Mouse (Mus musculus) mouse trophoblast stem cell (cell line): Measurements from ENCODE around the gene Sh3glb2.

ENCODE experiments used
- in situ Hi-C, 2 experiments: fragments of 300-500 bp; cut with MseI, MboI; formaldehyde crosslinking; loops; 2 replicates in 1 of 2; 3 replicates in 1 of 2; pipeline ENCODE4 v1.15.1; 2025

Sh3glb2 gene

DNA sequence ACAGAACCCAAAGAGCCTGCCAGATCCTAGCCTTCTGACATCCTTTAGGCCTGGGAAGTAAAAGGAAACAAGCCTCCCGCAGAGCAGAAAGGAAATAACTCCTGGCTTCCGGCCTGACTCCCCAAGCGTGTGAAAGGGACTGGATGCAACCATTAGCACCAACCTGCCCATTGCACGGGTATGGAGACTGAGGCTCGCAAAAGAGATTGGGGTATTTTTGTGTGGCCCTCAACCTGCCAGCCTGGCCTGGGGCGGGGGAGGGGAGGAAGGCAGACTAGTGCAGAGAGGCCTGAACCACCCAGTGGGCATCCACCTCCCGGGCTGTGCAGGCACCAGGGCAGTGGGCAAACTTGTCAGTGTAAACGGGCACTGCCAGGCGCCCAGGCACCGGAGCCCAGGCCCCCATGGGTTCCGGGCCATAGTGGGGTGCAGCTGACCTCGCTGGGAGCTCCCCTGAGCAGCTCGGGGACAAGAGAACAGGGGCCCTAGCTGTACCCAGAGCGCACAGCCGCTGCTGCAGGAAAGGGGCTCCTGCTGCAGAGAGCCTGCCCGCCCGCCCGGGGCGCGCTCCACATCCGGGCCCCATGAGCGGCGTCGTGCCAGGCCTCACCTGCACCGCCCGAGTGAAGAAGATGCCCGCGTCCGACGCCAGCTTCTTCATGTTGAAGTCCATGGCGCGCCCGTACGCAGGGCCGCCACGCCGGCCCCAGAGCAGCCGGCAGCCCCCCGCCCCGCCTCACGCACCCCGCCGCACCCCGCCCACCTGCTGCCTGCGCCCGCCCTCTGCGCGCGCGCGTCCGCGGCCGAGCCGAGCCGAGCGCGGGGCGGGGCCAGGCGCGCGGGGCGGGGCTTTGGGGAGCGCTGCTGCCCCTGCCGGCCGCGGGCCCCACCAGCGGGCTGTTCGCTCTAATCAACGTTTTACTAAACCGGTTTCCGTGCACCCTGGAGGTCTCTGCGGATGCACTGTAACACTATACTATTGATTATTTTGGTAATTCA, at the start of gene Sh3glb2:
TSS of gene Sh3glb2 (minus strand) at position 805 of the 999 bp plus-strand sequence.
- in situ Hi-C loops: no loop called here

- in situ Hi-C loops: no loop called here
Measured at GRCm38 (mm10) chr2:30408452-30409100, 49.4 kb upstream of the Sh3glb2 start.

GRCm38 (mm10) chr2:30407778-30408177, 48.6 kb upstream of the Sh3glb2 start:
- in situ Hi-C loops: no loop called here

DNA sequence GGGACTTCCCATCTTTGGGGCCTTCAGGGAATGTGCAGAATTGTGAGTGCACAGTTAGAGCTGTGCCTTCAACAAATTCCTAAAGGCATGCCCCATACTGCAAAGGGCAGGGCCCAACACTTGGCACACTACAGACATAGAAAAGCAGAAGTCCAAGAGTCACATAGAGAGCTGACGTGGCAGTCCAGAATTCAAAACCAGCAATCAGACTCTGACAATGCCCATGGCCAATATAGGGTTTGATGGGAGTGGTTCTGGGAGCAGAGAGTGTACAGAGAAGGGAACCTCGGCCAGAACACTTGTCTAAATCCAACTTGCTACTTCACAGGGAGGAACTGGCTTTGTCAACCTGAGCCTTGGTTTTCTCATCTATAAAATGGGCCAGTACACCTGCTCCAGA, 48.1 kb upstream of the Sh3glb2 start:
- in situ Hi-C loops: no loop called here

DNA sequence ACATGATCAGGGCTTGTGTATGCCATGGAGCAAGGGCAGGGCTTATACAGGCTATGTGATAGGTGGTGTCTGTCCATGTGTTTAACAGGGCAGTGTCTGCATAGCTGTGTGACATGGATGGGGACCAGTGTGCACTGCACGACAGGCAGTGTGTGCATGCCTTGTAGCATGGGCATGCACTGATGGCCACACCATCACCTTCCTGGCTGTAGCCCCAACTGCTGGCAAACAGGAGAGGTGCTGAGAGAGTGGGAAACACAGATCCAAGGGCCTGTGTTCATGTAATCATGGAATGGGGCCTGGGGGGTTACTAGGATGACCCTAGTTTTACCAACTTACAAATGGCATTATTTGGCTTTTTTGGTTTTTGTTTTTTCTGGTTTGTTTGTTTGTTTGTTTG, 44.7 kb upstream of the Sh3glb2 start:
- in situ Hi-C loops: no loop called here

DNA sequence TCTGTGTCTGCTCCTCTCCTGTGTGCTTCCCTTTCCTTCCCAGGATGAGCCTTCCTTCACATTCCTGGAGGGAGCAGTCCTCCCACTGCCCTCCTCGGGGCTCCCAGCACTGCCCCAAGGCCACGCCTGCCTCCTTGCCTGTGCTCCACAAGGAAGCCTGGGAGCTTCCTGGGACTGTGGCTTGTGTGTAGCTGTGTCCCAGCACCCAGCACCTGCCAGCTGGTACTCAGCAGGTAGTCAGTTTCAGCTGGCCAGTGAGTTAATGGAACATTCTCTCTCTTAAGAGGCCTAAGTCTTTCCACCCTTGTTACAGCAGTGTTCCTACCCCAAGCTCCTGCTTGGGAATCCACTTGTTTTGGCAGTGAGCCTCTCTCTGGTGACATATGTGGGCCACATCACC, 43.7 kb upstream of the Sh3glb2 start:
- in situ Hi-C loops: no loop called here

DNA sequence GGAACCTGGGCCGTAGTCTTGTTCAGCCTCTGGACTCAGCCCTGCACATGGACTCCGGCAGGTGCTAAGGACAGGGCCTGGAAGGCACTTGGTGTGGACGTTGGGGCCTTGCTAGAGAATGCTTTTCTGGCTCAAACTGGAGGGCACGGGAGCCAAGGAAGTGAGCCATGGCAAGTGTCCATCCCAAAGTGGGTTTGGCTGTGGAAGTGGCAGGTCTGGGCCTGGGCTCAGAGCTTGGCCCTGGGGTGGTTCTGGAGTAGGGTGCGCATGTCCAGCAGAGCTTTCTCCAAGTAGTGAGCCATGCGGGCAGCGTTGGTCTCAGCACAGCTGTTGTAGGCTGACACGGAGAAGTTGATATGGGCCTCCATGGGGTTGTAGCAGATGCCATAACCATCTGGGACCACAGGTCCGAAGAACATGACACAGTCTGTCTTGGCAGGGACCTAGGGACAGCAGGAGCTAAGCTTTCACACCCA, 43.3 kb upstream of the Sh3glb2 start:
- in situ Hi-C loops: no loop called here

DNA sequence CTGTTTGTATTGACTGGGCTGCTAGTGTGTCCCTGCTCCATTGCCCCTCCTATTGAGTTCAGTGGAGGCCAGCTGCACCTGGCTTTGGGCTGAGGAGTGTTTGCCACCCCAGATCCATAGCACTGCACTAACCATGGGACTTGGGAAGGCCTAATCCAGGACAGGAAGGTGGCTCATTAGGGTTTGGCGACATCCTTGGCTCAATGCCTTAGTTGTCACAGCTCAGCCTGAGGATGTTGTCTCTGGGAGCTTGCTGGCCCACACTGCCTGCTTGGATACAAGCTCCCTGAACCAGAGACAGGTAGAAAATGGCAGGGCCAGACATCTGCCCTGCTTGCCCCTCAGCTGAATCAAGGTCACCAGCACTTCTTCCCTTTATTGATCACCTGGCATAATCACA, 42.4 kb upstream of the Sh3glb2 start:
- in situ Hi-C loops: no loop called here

- in situ Hi-C loops: no loop called here
Measured at GRCm38 (mm10) chr2:30399191-30400171, 40.3 kb upstream of the Sh3glb2 start.

GRCm38 (mm10) chr2:30397986-30398512, 38.9 kb upstream of the Sh3glb2 start:
- in situ Hi-C loops: no loop called here

DNA sequence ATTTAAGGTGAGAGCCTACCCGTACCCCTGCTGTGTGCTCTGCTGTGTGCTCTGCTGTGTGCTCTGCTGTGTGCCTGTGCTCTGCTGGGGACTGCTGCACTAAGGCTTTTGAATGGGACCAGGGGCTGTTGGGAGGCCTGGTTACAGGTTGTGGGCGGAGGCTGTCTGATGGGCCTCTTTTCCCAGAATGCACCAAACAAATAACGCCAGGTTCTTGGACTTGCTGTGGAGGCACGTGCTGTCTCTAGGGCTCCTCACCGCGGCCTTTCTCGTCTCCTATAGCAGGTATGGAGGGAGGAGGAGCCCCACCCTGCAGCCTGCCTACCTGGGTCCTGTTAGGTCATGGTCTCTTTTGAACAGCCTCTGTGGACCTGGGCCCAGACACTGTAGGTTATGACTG, 37.1 kb upstream of the Sh3glb2 start:
- in situ Hi-C loops: no loop called here

DNA sequence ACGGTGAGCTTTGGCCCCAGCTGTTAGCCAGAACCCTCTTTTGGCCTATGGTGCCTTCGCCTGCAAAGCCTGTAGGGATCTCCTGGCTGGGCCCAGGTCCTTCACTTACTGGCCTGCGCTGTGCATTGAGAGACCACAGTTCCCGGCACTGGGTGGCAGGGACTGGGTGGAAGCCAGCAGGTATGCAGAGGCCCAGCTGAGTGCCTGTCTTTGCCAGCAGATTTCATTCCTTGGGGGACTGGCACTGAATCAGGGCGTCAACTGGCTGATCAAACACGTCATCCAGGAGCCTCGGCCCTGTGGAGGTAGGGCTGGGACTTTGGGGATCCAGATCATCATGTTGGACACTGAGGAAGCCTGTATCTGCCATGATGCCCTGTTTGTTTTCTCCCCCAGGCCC, 36.6 kb upstream of the Sh3glb2 start:
- in situ Hi-C loops: no loop called here

DNA sequence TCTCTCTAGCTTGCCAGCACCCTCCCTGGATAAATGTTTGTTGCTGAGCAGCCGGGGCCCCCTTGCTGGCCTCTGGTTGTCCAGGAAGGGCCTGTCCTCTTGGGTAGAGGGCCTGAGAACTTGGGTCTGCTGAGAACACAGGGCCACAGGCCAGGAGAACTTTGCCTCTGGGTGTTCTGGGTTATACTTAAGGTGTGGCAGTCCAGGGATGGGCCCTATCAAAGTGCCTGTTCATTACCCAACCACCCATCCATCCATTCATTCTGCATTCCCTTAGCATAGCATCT, 34.2 kb upstream of the Sh3glb2 start:
- in situ Hi-C loops: no loop called here

DNA sequence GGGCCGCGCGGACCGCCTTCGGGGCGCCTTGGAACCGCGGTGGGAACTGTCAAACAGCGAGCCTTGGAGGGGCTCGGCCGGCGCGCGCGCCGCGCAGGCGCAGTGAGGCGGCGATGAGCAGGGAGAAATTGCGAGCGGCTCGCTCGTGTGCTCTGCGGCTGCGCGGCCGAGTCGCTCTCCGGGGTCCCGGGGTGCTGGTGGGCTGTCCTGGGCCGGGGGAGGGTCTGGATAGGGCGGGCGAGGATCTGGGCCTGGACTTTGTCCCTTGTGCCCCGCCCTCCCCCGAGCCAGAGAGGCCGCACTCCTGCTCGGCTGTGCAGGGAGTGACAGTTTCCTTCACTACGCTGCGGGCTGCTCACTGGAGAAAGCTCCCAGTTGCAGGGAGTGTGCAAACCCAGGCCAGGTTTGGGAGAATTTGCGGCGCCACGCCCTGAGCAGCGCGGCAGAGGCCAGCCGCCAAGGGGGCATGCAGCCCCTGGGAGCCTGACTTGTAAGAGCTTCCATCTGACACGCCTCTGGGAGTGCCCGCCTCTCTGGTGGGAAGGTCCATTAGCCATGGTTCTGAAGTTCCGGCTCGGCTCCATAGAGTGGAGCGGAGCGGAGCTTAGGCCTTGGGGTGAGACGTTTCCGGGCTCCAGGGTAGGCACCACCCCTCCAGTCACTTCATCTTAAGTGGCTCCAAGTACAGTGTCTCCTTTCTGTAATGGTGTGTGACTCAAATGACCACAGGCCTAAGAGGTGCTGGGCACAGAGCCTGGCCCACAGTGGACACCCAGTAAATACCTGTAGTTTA, 33.6 kb upstream of the Sh3glb2 start:
- in situ Hi-C loops: no loop called here

GRCm38 (mm10) chr2:30392114-30392576, 33.0 kb upstream of the Sh3glb2 start, which contains the start of gene Dolpp1:
TSS of gene Dolpp1 (plus strand) at chr2:30392254.
- in situ Hi-C loops: no loop called here

DNA sequence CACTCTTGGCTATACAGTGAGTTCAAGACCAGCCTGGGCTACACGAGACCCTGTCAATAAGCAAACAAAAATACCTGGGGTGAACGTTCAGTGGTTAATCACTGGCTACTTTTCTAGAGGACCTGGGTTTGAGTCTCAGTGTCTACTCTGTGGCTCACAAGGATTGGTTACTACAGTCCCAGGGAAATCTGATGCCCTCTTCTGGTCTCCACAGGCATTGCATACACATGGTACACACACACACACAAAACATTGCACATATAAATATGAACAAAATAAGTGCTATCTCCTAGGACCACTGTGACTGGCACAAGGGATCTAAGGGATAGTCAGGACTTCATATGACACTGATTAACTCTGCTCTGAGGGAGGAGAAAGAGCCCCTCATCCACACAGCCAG, 29.9 kb upstream of the Sh3glb2 start:
- in situ Hi-C loops: no loop called here

DNA sequence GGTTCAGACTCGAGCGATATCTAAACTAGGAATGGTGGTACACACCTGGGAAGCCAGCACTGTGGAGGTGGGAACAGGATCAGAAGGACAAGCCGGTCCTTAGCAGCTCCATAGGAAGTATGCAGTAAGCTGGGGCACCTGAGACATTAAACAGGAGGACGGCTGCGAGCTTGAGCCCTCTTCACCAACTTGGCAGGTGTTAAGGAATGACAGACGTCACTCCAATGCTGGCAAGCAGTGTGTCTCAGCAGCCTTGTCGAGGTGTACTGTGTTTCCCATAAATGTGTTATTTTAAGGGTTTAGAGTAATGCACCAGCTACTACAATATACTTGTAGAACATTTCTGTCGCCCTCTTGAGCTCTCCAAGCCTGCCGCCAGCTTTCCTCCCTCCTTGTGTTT, 27.8 kb upstream of the Sh3glb2 start:
- in situ Hi-C loops: no loop called here

DNA sequence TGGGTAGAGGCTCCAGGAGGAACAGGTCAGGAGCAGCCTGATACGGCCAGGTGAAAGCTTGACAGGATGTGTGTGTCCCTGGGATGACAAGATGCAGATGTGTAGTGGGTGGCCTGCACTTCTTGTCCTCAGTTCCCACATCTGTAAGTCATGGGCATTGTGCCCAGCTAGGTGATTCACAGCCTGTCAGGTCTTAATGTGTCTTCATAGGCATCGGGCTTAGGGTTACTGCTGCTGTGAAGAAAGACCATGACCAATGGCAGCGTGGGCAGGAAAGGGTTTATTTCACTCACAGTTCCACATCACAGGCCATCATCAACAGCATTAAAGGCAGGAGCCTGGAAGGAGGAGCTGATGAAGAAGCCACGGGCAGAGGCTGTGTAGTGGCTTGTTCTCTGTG, 26.5 kb upstream of the Sh3glb2 start:
- in situ Hi-C loops: no loop called here

DNA sequence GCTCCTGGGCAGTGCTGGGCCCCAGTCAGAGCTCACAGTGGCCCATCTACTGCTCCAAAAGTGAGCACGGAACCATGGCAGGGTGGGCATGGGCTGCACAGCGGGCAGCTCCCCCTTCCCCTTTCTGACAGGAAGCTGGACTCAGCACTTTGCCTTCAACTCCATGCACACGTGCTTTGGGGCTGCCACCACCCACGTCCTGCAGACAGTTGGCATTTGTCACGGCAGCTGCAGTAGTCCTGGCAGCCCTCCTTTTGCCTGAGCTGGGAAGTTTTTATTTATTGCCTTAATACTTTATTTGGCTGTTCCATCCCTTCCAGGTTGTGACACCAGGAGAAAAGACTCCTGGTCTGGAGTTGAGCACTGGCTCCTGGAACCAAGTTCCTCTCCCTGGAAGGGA, 25.7 kb upstream of the Sh3glb2 start:
- in situ Hi-C loops: no loop called here

- in situ Hi-C loops: no loop called here
Measured at GRCm38 (mm10) chr2:30381377-30381725, 22.2 kb upstream of the Sh3glb2 start.
